Mouse (Mus musculus): ENCODE data around the gene Zfp663. TPM values are rescaled to one million over a fixed set of nuclear protein-coding genes. Genes with fewer than 3 reads are reported as not detected.

Gene Zfp663
- polyA plus RNA-seq, 1 experiment from 2014 or later: 0.23 TPM

- peak overlapping the region; percentile 57 for H3K4me2 ChIP-seq (replicated peaks; ENCODE audit: low read depth, low read length)
- no peak for ATAC-seq (ENCODE audit: insufficient number of reproducible peaks, insufficient read depth, low FRiP score, low read depth)
These were observed 18.8 kb upstream of the Zfp663 start for GRCm38 (mm10) chr2:165387370-165387769.

GRCm38 (mm10) chr2:165380050-165380449 is 11.5 kb upstream of the Zfp663 start:
- Histone ChIP-seq H3K9me3 (ENCODE audit: control insufficient read depth, low read depth, low read length) (no peaks in the 10 kb centered on the region; the same call in 1 of the 2 replicates), H3K27me3 (ENCODE audit: control insufficient read depth, insufficient read depth, low read length) (no peaks in the 10 kb centered on the region), H3K4me2 (replicated peaks; ENCODE audit: low read depth, low read length) (no peak overlapping the region), H3K4me1 (ENCODE audit: control insufficient read depth, insufficient read depth, low read length) (no peaks in the 10 kb centered on the region), H3K36me3 (ENCODE audit: control insufficient read depth, insufficient read depth, low read length) (peaks cover 81% of the 10 kb centered on the region), H3K9ac (replicated peaks; ENCODE audit: low read depth, low read length) (no peak overlapping the region), H3K27ac (ENCODE audit: low read length) (no peak overlapping the region), H3K4me3 (ENCODE audit: low read depth, low read length) (no peak overlapping the region)
- WGBS: 95% methylated on average over 25 of the region's 25 CpGs
- ATAC-seq (ENCODE audit: insufficient number of reproducible peaks, insufficient read depth, low FRiP score, low read depth): no peak

More at GRCm38 (mm10) chr2:165387370-165387769, 18.8 kb upstream of the Zfp663 start:
- Histone ChIP-seq H3K4me1 (ENCODE audit: control insufficient read depth, insufficient read depth, low read length) (peaks cover 5% of the 10 kb centered on the region; the same call in 1 of the 2 replicates), H3K9ac (replicated peaks; ENCODE audit: low read depth, low read length) (peak overlapping the region; percentile 68), H3K36me3 (ENCODE audit: control insufficient read depth, insufficient read depth, low read length) (peaks cover 43% of the 10 kb centered on the region), H3K27ac (ENCODE audit: low read length) (peak overlapping the region; percentile 82), H3K9me3 (ENCODE audit: control insufficient read depth, low read depth, low read length) (no peaks in the 10 kb centered on the region), H3K4me3 (ENCODE audit: low read depth, low read length) (peak overlapping the region; percentile 57), H3K27me3 (ENCODE audit: control insufficient read depth, insufficient read depth, low read length) (no peaks in the 10 kb centered on the region)
- 10% methylated on average over 4 of the region's 4 CpGs for WGBS

- Histone ChIP-seq H3K4me1 (ENCODE audit: control insufficient read depth, insufficient read depth, low read length) (no peaks in the 10 kb centered on the region), H3K27me3 (ENCODE audit: control insufficient read depth, insufficient read depth, low read length) (no peaks in the 10 kb centered on the region), H3K4me3 (ENCODE audit: low read depth, low read length) (no peak overlapping the region), H3K9me3 (ENCODE audit: control insufficient read depth, low read depth, low read length) (no peaks in the 10 kb centered on the region; the same call in 1 of the 2 replicates), H3K4me2 (replicated peaks; ENCODE audit: low read depth, low read length) (no peak overlapping the region), H3K27ac (ENCODE audit: low read length) (no peak overlapping the region), H3K36me3 (ENCODE audit: control insufficient read depth, insufficient read depth, low read length) (peaks cover 45% of the 10 kb centered on the region), H3K9ac (replicated peaks; ENCODE audit: low read depth, low read length) (no peak overlapping the region)
- no peak for ATAC-seq (ENCODE audit: insufficient number of reproducible peaks, insufficient read depth, low FRiP score, low read depth)
- WGBS: 71% methylated on average over 4 of the region's 4 CpGs
These were observed 7.5 kb upstream of the Zfp663 start for GRCm38 (mm10) chr2:165376001-165376400.

- Histone ChIP-seq H3K27ac (ENCODE audit: low read length) (no peak overlapping the region), H3K27me3 (ENCODE audit: control insufficient read depth, insufficient read depth, low read length) (no peaks in the 10 kb centered on the region), H3K4me1 (ENCODE audit: control insufficient read depth, insufficient read depth, low read length) (no peaks in the 10 kb centered on the region), H3K9me3 (ENCODE audit: control insufficient read depth, low read depth, low read length) (no peaks in the 10 kb centered on the region; the same call in 1 of the 2 replicates), H3K9ac (replicated peaks; ENCODE audit: low read depth, low read length) (no peak overlapping the region), H3K4me2 (replicated peaks; ENCODE audit: low read depth, low read length) (no peak overlapping the region), H3K4me3 (ENCODE audit: low read depth, low read length) (no peak overlapping the region), H3K36me3 (ENCODE audit: control insufficient read depth, insufficient read depth, low read length) (peaks cover 40% of the 10 kb centered on the region)
- WGBS: 92% methylated on average over 5 of the region's 5 CpGs
- no peak for ATAC-seq (ENCODE audit: insufficient number of reproducible peaks, insufficient read depth, low FRiP score, low read depth)
These were observed 6.9 kb upstream of the Zfp663 start for GRCm38 (mm10) chr2:165375478-165375877.

- Histone ChIP-seq H3K9me3 (ENCODE audit: control insufficient read depth, low read depth, low read length) (no peaks in the 10 kb centered on the region), H3K36me3 (ENCODE audit: control insufficient read depth, insufficient read depth, low read length) (0 out of 2 replicates have a peak, but pooled peaks cover 3% of the 10 kb centered on the region), H3K4me1 (ENCODE audit: control insufficient read depth, insufficient read depth, low read length) (0 out of 2 replicates have a peak, but pooled peaks cover 15% of the 10 kb centered on the region), H3K27me3 (ENCODE audit: control insufficient read depth, insufficient read depth, low read length) (peaks cover 3% of the 10 kb centered on the region; the same call in 1 of the 2 replicates), H3K27ac (ENCODE audit: low read length) (no peak overlapping the region), H3K4me3 (ENCODE audit: low read depth, low read length) (no peak overlapping the region), H3K9ac (replicated peaks; ENCODE audit: low read depth, low read length) (no peak overlapping the region), H3K4me2 (replicated peaks; ENCODE audit: low read depth, low read length) (no peak overlapping the region)
- 15% methylated on average over 3 of the region's 3 CpGs for WGBS
- no peak for ATAC-seq (ENCODE audit: insufficient number of reproducible peaks, insufficient read depth, low FRiP score, low read depth)
These were observed 2.5 kb upstream of the Zfp663 start for GRCm38 (mm10) chr2:165371066-165371465.

GRCm38 (mm10) chr2:165370348-165370747 is 1.8 kb upstream of the Zfp663 start:
- Histone ChIP-seq H3K9me3 (ENCODE audit: control insufficient read depth, low read depth, low read length) (no peaks in the 10 kb centered on the region), H3K4me1 (ENCODE audit: control insufficient read depth, insufficient read depth, low read length) (0 out of 2 replicates have a peak, but pooled peaks cover 15% of the 10 kb centered on the region), H3K36me3 (ENCODE audit: control insufficient read depth, insufficient read depth, low read length) (0 out of 2 replicates have a peak, but pooled peaks cover 3% of the 10 kb centered on the region), H3K27me3 (ENCODE audit: control insufficient read depth, insufficient read depth, low read length) (peaks cover 3% of the 10 kb centered on the region; the same call in 1 of the 2 replicates), H3K4me2 (replicated peaks; ENCODE audit: low read depth, low read length) (no peak overlapping the region), H3K27ac (ENCODE audit: low read length) (no peak overlapping the region), H3K9ac (replicated peaks; ENCODE audit: low read depth, low read length) (no peak overlapping the region), H3K4me3 (ENCODE audit: low read depth, low read length) (no peak overlapping the region)
- 73% methylated on average over 3 of the region's 3 CpGs for whole genome bisulfite sequencing
- no peak for ATAC-seq (ENCODE audit: insufficient number of reproducible peaks, insufficient read depth, low FRiP score, low read depth)

GRCm38 (mm10) chr2:165367868-165368439 is 575 bp downstream of the Zfp663 start:
- Histone ChIP-seq H3K27ac (ENCODE audit: low read length) (no peak overlapping the region), H3K4me2 (replicated peaks; ENCODE audit: low read depth, low read length) (peak overlapping the region; percentile 39), H3K4me3 (ENCODE audit: low read depth, low read length) (peak overlapping the region; percentile 21), H3K9ac (replicated peaks; ENCODE audit: low read depth, low read length) (no peak overlapping the region), H3K36me3 (ENCODE audit: control insufficient read depth, insufficient read depth, low read length) (no peaks in the 10 kb centered on the region), H3K27me3 (ENCODE audit: control insufficient read depth, insufficient read depth, low read length) (peaks cover 3% of the 10 kb centered on the region; the same call in 1 of the 2 replicates), H3K9me3 (ENCODE audit: control insufficient read depth, low read depth, low read length) (no peaks in the 10 kb centered on the region), H3K4me1 (ENCODE audit: control insufficient read depth, insufficient read depth, low read length) (0 out of 2 replicates have a peak, but pooled peaks cover 15% of the 10 kb centered on the region)
- ATAC-seq (ENCODE audit: insufficient number of reproducible peaks, insufficient read depth, low FRiP score, low read depth): no peak
- under 1% methylated on average over 13 of the region's 13 CpGs for WGBS

- Histone ChIP-seq H3K9ac (replicated peaks; ENCODE audit: low read depth, low read length) (no peak overlapping the region), H3K36me3 (ENCODE audit: control insufficient read depth, insufficient read depth, low read length) (no peaks in the 10 kb centered on the region), H3K4me2 (replicated peaks; ENCODE audit: low read depth, low read length) (peak overlapping the region; percentile 39; the same call in 1 of the 2 replicates), H3K27ac (ENCODE audit: low read length) (no peak overlapping the region), H3K4me3 (ENCODE audit: low read depth, low read length) (no peak overlapping the region), H3K27me3 (ENCODE audit: control insufficient read depth, insufficient read depth, low read length) (peaks cover 3% of the 10 kb centered on the region; the same call in 1 of the 2 replicates), H3K9me3 (ENCODE audit: control insufficient read depth, low read depth, low read length) (no peaks in the 10 kb centered on the region), H3K4me1 (ENCODE audit: control insufficient read depth, insufficient read depth, low read length) (0 out of 2 replicates have a peak, but pooled peaks cover 15% of the 10 kb centered on the region)
- 6% methylated on average over 6 of the region's 8 CpGs for WGBS
- peak; percentile 72 for ATAC-seq (ENCODE audit: insufficient number of reproducible peaks, insufficient read depth, low FRiP score, low read depth)
These were observed 1.4 kb downstream of the Zfp663 start for GRCm38 (mm10) chr2:165367047-165367520.
